Mouse (Mus musculus): ENCODE measurements around the gene Ctsa.

- TF ChIP-seq CTCF (IDR thresholded peaks at IDR 0.05; ENCODE audit: low read depth) (no peak), EP300 (IDR thresholded peaks at IDR 0.05; ENCODE audit: low read depth) (no peak)
These were observed 47.7 kb upstream of the Ctsa start for GRCm38 (mm10) chr2:164784869-164785420.

Measured in liver, postnatal 0 days (tissue).